ENCODE assay signal across 8 mouse cellular contexts in the genomic region with DNA sequence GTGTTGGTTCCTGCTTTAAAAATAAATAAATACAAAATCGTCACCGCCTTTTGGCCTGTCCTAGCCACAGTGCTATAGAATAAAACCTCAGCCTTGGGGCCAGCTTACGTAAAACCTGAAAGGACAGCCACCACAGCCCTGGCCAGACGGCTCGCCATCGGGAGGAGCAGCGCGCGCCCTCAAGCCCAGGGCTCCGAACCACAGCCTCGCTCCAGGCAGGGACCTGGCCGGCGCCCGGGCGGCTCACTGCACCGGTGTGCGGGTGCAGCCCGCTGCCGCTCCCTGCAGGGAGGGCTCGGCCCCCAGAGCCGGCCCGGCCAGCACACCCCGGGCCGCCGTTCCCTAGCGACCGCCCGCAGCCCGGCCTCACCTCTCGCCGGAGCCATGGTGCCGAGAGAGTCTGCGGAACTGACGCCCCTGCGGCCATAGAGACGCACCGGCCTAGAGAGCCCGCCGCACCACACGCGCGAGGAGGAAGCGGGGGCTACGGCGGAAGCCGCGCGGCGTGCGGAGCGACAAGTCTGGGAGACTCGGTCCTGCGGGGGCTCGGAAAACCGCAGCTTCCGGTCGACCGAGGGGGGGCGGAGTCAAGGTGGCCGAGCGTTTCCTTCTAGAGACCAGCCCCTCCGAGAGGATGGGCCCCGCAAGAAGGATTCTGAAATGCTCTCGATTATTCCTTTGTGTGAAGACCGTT. TPM values are rescaled to one million over a fixed set of nuclear protein-coding genes. Genes with fewer than 3 reads are reported as not detected.
A peak's percentile ranks its signal among the peaks of the same experiment; 100 is the strongest.
DNase-seq lines count a peak whose midpoint lies in the region; ATAC-seq and TF ChIP-seq lines count a peak whose summit lies in the region.

A gene (minus strand): TSS at position 565 of the 694 bp plus-strand sequence.

- DNase-seq in brain, embryonic 14.5 days (ENCODE audit: low read depth) = peak; percentile 98
- peak; percentile 96 for DNase-seq in kidney, postnatal 0 days (ENCODE audit: low spot score)
- peak; percentile 89 for DNase-seq in liver, embryonic 11.5 days (ENCODE audit: low spot score)
- DNase-seq in naive thymus-derived CD4-positive, alpha-beta T cell, adult 2 months (ENCODE audit: low read depth) = peak; percentile 86

- H3K4me1 ChIP-seq in erythroblast, embryonic 14.5 days (ENCODE audit: control insufficient read depth) = peaks cover 24% of the 10 kb centered on the region
- H3K4me1 ChIP-seq in heart, embryonic 11.5 days (ENCODE audit: control insufficient read depth, insufficient read depth, low read length) = peaks cover 4% of the 10 kb centered on the region; the same call in 1 of the 2 replicates
- H3K4me1 ChIP-seq in kidney, postnatal 0 days (replicated peaks; ENCODE audit: insufficient read depth, low read length) = 0 out of 2 replicates have a peak, but pooled peaks cover 2% of the 10 kb centered on the region
- H3K4me1 ChIP-seq in liver, embryonic 11.5 days (replicated peaks; ENCODE audit: control insufficient read depth, insufficient read depth, low read length) = peaks cover 14% of the 10 kb centered on the region
- H3K4me1 ChIP-seq in stomach, embryonic 14.5 days (ENCODE audit: control insufficient read depth, insufficient read depth, low read length) = no peaks in the 10 kb centered on the region

- peak within 1 kb of the TSS; percentile 91 for H3K9ac ChIP-seq in heart, embryonic 11.5 days (ENCODE audit: low read depth, low read length)
- peak within 1 kb of the TSS; percentile 86 for H3K9ac ChIP-seq in kidney, postnatal 0 days (ENCODE audit: low read depth, low read length)
- H3K9ac ChIP-seq in liver, embryonic 11.5 days (ENCODE audit: low read depth, low read length) = peak within 1 kb of the TSS; percentile 85
- peak within 1 kb of the TSS; percentile 71 for H3K9ac ChIP-seq in stomach, embryonic 14.5 days (replicated peaks; ENCODE audit: low read depth, low read length)

- peak within 1 kb of the TSS; percentile 54 for H3K4me2 ChIP-seq in heart, embryonic 11.5 days
- H3K4me2 ChIP-seq in kidney, postnatal 0 days (ENCODE audit: low read length) = peak within 1 kb of the TSS; percentile 69
- peak within 1 kb of the TSS; percentile 61 for H3K4me2 ChIP-seq in liver, embryonic 11.5 days
- peak within 1 kb of the TSS; percentile 45 for H3K4me2 ChIP-seq in stomach, embryonic 14.5 days (replicated peaks; ENCODE audit: low read depth, low read length)

- ATAC-seq in heart, embryonic 11.5 days (replicated peaks; ENCODE audit: insufficient number of reproducible peaks, low FRiP score, low TSS enrichment) = peak; percentile 92
- ATAC-seq in kidney, postnatal 0 days (replicated peaks; ENCODE audit: low FRiP score, low read depth) = peak; percentile 98
- ATAC-seq in liver, embryonic 11.5 days (replicated peaks; ENCODE audit: low FRiP score) = peak; percentile 94
- ATAC-seq in stomach, embryonic 14.5 days (ENCODE audit: insufficient number of reproducible peaks, insufficient read depth, low FRiP score, low read depth) = peak; percentile 96

- H3ac ChIP-seq in C2C12 (ENCODE audit: control insufficient read depth, insufficient read length, low read depth) = peak within 1 kb of the TSS; percentile 82

- H3K27me3 ChIP-seq in C2C12 (ENCODE audit: control insufficient read depth, insufficient read depth, insufficient read length) = no peaks in the 10 kb centered on the region
- H3K27me3 ChIP-seq in erythroblast, embryonic 14.5 days (ENCODE audit: control insufficient read depth) = no peaks in the 10 kb centered on the region
- no peaks in the 10 kb centered on the region for H3K27me3 ChIP-seq in heart, embryonic 11.5 days (ENCODE audit: control insufficient read depth, insufficient read depth, low read length)
- no peaks in the 10 kb centered on the region for H3K27me3 ChIP-seq in kidney, postnatal 0 days (ENCODE audit: insufficient read depth, low read length)
- H3K27me3 ChIP-seq in liver, embryonic 11.5 days (replicated peaks; ENCODE audit: control insufficient read depth, insufficient read depth, low read length) = no peaks in the 10 kb centered on the region
- H3K27me3 ChIP-seq in stomach, embryonic 14.5 days (ENCODE audit: control insufficient read depth, insufficient read depth, low read length) = no peaks in the 10 kb centered on the region

- under 1% methylated on average over 63 of the region's 65 CpGs for WGBS in heart, embryonic 11.5 days (ENCODE audit: insufficient replicate concordance)
- WGBS in kidney, postnatal 0 days = under 1% methylated on average over 65 of the region's 65 CpGs
- WGBS in liver, embryonic 11.5 days = 1% methylated on average over 62 of the region's 65 CpGs
- under 1% methylated on average over 65 of the region's 65 CpGs for WGBS in stomach, embryonic 14.5 days

- H3K79me2 ChIP-seq in C2C12 (ENCODE audit: control insufficient read depth, insufficient read depth) = peaks cover 32% of the 10 kb centered on the region

- H3K4me3 ChIP-seq in C2C12 (ENCODE audit: insufficient read depth, poor library complexity, severe bottlenecking) = peak within 1 kb of the TSS; percentile 52
- peak within 1 kb of the TSS; percentile 93 for H3K4me3 ChIP-seq in erythroblast, embryonic 14.5 days (replicated peaks)
- peak within 1 kb of the TSS; percentile 83 for H3K4me3 ChIP-seq in heart, embryonic 11.5 days (ENCODE audit: low read depth, low read length)
- peak within 1 kb of the TSS; percentile 83 for H3K4me3 ChIP-seq in kidney, postnatal 0 days (replicated peaks; ENCODE audit: low read depth, low read length)
- H3K4me3 ChIP-seq in liver, embryonic 11.5 days (ENCODE audit: low read depth, low read length) = peak within 1 kb of the TSS; percentile 84
- H3K4me3 ChIP-seq in stomach, embryonic 14.5 days (ENCODE audit: low read depth, low read length) = peak within 1 kb of the TSS; percentile 72

- H3K79me3 ChIP-seq in C2C12 (ENCODE audit: low read depth) = peaks cover 6% of the 10 kb centered on the region

- H3K27ac ChIP-seq in heart, embryonic 11.5 days (ENCODE audit: low read depth, low read length) = peak within 1 kb of the TSS; percentile 92
- H3K27ac ChIP-seq in kidney, postnatal 0 days = peak within 1 kb of the TSS; percentile 90
- peak within 1 kb of the TSS; percentile 91 for H3K27ac ChIP-seq in liver, embryonic 11.5 days (ENCODE audit: low read depth, low read length)
- peak within 1 kb of the TSS; percentile 93 for H3K27ac ChIP-seq in stomach, embryonic 14.5 days (ENCODE audit: low read length)

- no peaks in the 10 kb centered on the region for H3K36me3 ChIP-seq in C2C12 (ENCODE audit: control insufficient read depth, insufficient read depth)
- peaks cover 11% of the 10 kb centered on the region for H3K36me3 ChIP-seq in erythroblast, embryonic 14.5 days (ENCODE audit: control insufficient read depth)
- no peaks in the 10 kb centered on the region for H3K36me3 ChIP-seq in heart, embryonic 11.5 days (ENCODE audit: control insufficient read depth, insufficient read depth, low read length)
- H3K36me3 ChIP-seq in kidney, postnatal 0 days (ENCODE audit: insufficient read depth, low read length) = no peaks in the 10 kb centered on the region
- H3K36me3 ChIP-seq in liver, embryonic 11.5 days (ENCODE audit: control insufficient read depth, insufficient read depth, low read length) = no peaks in the 10 kb centered on the region; the same call in 1 of the 2 replicates
- no peaks in the 10 kb centered on the region for H3K36me3 ChIP-seq in stomach, embryonic 14.5 days (ENCODE audit: control insufficient read depth, insufficient read depth, low read length)

- TF ChIP-seq CTCF in C2C12 (IDR thresholded peaks at IDR 0.05; ENCODE audit: control insufficient read depth, insufficient read depth, insufficient read length) = no peak
- TF ChIP-seq CTCF in brain, embryonic 14.5 days (IDR thresholded peaks at IDR 0.05; ENCODE audit: borderline replicate concordance, extremely low read depth, insufficient read depth, insufficient read length) = 0 out of 2 replicates have a peak, but pooled peaks have one; percentile 1
- TF ChIP-seq CTCF in kidney, postnatal 0 days (IDR thresholded peaks at IDR 0.05; ENCODE audit: low read depth) = peak; percentile 26; the same call in 1 of the 2 replicates

- peak; percentile 64 for TF ChIP-seq POLR2A in brain, embryonic 14.5 days (IDR thresholded peaks at IDR 0.05; ENCODE audit: borderline replicate concordance, extremely low read depth, insufficient read depth, insufficient read length, poor library complexity, severe bottlenecking)

- H3K9me3 ChIP-seq in erythroblast, embryonic 14.5 days (ENCODE audit: control insufficient read depth, low read length) = no peaks in the 10 kb centered on the region
- no peaks in the 10 kb centered on the region for H3K9me3 ChIP-seq in heart, embryonic 11.5 days (replicated peaks; ENCODE audit: control insufficient read depth, low read length)
- H3K9me3 ChIP-seq in kidney, postnatal 0 days (replicated peaks; ENCODE audit: low read length) = no peaks in the 10 kb centered on the region
- H3K9me3 ChIP-seq in liver, embryonic 11.5 days (ENCODE audit: control insufficient read depth, low read length) = no peaks in the 10 kb centered on the region
- H3K9me3 ChIP-seq in stomach, embryonic 14.5 days (ENCODE audit: control insufficient read depth, low read depth, low read length) = no peaks in the 10 kb centered on the region

TF ChIP-seq in C2C12, 6 proteins besides CTCF, POLR2A, EP300 and RAD21:
- no peak for TF ChIP-seq USF1 (IDR thresholded peaks at IDR 0.05; ENCODE audit: low read depth)
- TF ChIP-seq MYOD1 (IDR thresholded peaks at IDR 0.05; ENCODE audit: control insufficient read depth, insufficient read length, low read depth) = no peak
- TF ChIP-seq CEBPB (IDR thresholded peaks at IDR 0.05; ENCODE audit: low read depth) = no peak
- TF ChIP-seq MYOG (IDR thresholded peaks at IDR 0.05; ENCODE audit: control insufficient read depth, extremely low read depth, insufficient read length) = no peak
- no peak for TF ChIP-seq MAX (IDR thresholded peaks at IDR 0.05)
- TF ChIP-seq FOSL1 (IDR thresholded peaks at IDR 0.05; ENCODE audit: insufficient read depth, low read length, poor library complexity, severe bottlenecking) = no peak

RNA-seq across cellular contexts. Expression of the gene that starts here (rescaled TPM):
- 18.4 TPM for polyA plus RNA-seq in C2C12 (2012; fragmentation: generic; extraction: Trizol)
- 21.4 and 27.0 TPM in 2 replicates for polyA plus RNA-seq in brain, embryonic 14.5 days (2012; rRNA removed)
- 0.02 and 0.12 TPM in 2 replicates for polyA plus RNA-seq in erythroblast, embryonic 14.5 days (2012)
- 50.5 and 51.0 TPM in 2 replicates for polyA plus RNA-seq in heart, embryonic 11.5 days (2014; fragmentation: Nextera tagmentation; extraction: Ambion mirVana)
- 34.7 and 40.6 TPM in 2 replicates for polyA plus RNA-seq in kidney, postnatal 0 days (2015; fragmentation: Nextera tagmentation; extraction: Ambion mirVana)
- polyA plus RNA-seq in liver, embryonic 11.5 days (2014; fragmentation: Nextera tagmentation; extraction: Ambion mirVana) = 40.1 and 42.8 TPM in 2 replicates
- 70.0 and 74.1 TPM in 2 replicates for polyA plus RNA-seq in stomach, embryonic 14.5 days (2014; fragmentation: Nextera tagmentation; extraction: Ambion mirVana)

Comparison
In these comparisons a context has a peak if more than half of its experiments do, and no peak if none do; other contexts are left out.
1. Peak in every context shown above with its lines: DNase-seq, ATAC-seq, H3K4me3 ChIP-seq and H3K27ac ChIP-seq.
2. RNA of the gene that starts here (polyA plus RNA-seq): 70.0 to 74.1 TPM in stomach, embryonic 14.5 days, 50.5 to 51.0 TPM in heart, embryonic 11.5 days, 40.1 to 42.8 TPM in liver, embryonic 11.5 days, 34.7 to 40.6 TPM in kidney, postnatal 0 days, 21.4 to 27.0 TPM in brain, embryonic 14.5 days and 18.4 TPM in C2C12 (single experiment); 0.02 to 0.12 TPM in erythroblast, embryonic 14.5 days; every median in the first group is over 10 times any median in the second.